Mouse (Mus musculus): ENCODE results near the gene P2rx4. TPM values are rescaled to one million over a fixed set of nuclear protein-coding genes. Genes with fewer than 3 reads are reported as not detected.

Gene P2rx4
- polyA plus RNA-seq, 1 experiment = not detected

DNA sequence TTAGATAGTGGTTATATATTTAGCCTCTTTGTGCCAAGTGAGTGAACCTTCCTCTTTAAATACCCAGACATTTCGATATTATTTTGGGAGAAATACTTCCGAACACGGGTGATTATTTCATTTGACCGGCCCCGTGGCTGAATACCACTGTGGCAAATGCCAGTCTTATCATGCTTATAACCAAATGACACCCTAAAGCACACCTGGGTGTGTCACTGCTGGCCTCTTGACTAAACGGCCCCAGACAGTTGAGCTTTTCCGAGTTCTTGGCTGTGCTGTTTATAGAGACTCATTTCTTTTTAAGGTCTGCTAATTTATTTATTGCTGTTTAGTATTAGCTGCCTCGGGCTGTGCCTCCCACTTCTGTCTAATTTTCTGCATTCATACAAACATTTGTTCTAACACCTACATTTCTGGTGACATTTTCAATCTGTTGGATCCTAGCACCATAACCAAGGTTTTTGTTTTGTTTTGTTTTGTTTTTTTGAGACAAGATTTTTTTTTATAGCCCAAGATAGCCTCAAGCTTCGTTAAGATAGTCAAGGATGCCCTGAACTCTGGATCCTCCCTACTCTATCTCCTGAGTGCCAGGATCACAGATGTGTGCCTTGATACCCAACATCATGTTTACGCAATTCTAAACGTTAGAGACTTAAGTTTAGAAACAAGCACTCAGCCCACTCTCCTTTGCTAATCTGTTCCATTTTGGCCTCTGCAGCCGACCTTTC is 7.1 kb upstream of the P2rx4 start:
- TF ChIP-seq POLR2A (IDR thresholded peaks at IDR 0.05; ENCODE audit: insufficient read depth, low read depth, low read length) (no peak), CTCF (IDR thresholded peaks at IDR 0.05; ENCODE audit: insufficient read depth, low read depth, low read length) (no peak)
- 60% methylated on average over 12 of the region's 12 CpGs for WGBS
- H3K4me1 ChIP-seq (ENCODE audit: control insufficient read depth, insufficient read depth, low read length) = no peaks in the 10 kb centered on the region

GRCm38 (mm10) chr5:122700837-122701212 is 6.5 kb upstream of the P2rx4 start:
- TF ChIP-seq POLR2A (IDR thresholded peaks at IDR 0.05; ENCODE audit: insufficient read depth, low read depth, low read length) (no peak), CTCF (IDR thresholded peaks at IDR 0.05; ENCODE audit: insufficient read depth, low read depth, low read length) (no peak)

More for the DNA sequence above, 7.1 kb upstream of the P2rx4 start:
- no peak overlapping the region for H3K4me3 ChIP-seq (ENCODE audit: insufficient read depth, low read depth, low read length)
- H3K27ac ChIP-seq (ENCODE audit: insufficient read depth, low read depth, low read length) = no peak overlapping the region

GRCm38 (mm10) chr5:122702156-122702555 is 5.2 kb upstream of the P2rx4 start:
- Histone ChIP-seq H3K4me1 (ENCODE audit: control insufficient read depth, insufficient read depth, low read length) (0 out of 2 replicates have a peak, but pooled peaks cover 2% of the 10 kb centered on the region), H3K4me3 (ENCODE audit: insufficient read depth, low read depth, low read length) (no peak overlapping the region), H3K27ac (ENCODE audit: insufficient read depth, low read depth, low read length) (no peak overlapping the region)
- no peak for TF ChIP-seq CTCF (IDR thresholded peaks at IDR 0.05; ENCODE audit: insufficient read depth, low read depth, low read length)
- no peak for TF ChIP-seq POLR2A (IDR thresholded peaks at IDR 0.05; ENCODE audit: insufficient read depth, low read depth, low read length)
- 52% methylated on average over 6 of the region's 6 CpGs for WGBS

More at GRCm38 (mm10) chr5:122700837-122701212, 6.5 kb upstream of the P2rx4 start:
- 62% methylated on average over 5 of the region's 5 CpGs for WGBS
- no peak overlapping the region for H3K4me3 ChIP-seq (ENCODE audit: insufficient read depth, low read depth, low read length)
- H3K27ac ChIP-seq (ENCODE audit: insufficient read depth, low read depth, low read length) = no peak overlapping the region
- no peaks in the 10 kb centered on the region for H3K4me1 ChIP-seq (ENCODE audit: control insufficient read depth, insufficient read depth, low read length)

- Histone ChIP-seq H3K4me1 (ENCODE audit: control insufficient read depth, insufficient read depth, low read length) (0 out of 2 replicates have a peak, but pooled peaks cover 2% of the 10 kb centered on the region), H3K27ac (ENCODE audit: insufficient read depth, low read depth, low read length) (no peak overlapping the region), H3K4me3 (ENCODE audit: insufficient read depth, low read depth, low read length) (no peak overlapping the region)
- TF ChIP-seq POLR2A (IDR thresholded peaks at IDR 0.05; ENCODE audit: insufficient read depth, low read depth, low read length) = no peak
- no peak for TF ChIP-seq CTCF (IDR thresholded peaks at IDR 0.05; ENCODE audit: insufficient read depth, low read depth, low read length)
- WGBS = 91% methylated on average over 2 of the region's 2 CpGs
Measured at GRCm38 (mm10) chr5:122703574-122703973, 3.8 kb upstream of the P2rx4 start.

DNA sequence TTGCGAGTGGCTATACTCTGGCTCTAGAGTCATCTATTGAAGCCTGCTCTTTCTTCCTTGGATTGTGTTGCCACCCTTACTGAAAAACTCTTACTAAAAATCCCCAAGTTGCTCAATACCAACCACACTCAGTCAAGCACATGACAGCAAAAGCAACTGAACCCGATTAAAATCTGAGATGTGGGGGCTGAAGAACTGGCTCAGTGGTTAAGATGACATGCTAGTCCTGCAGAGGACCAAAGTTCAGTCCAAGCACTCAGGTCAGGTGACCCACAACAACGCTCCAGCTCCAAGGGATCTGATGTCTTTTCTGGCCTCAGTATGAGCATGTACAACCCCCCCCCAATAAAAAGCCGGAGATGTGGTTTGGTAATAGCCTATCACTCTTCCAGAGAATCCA is 2.8 kb upstream of the P2rx4 start:
- TF ChIP-seq POLR2A (IDR thresholded peaks at IDR 0.05; ENCODE audit: insufficient read depth, low read depth, low read length) (no peak), CTCF (IDR thresholded peaks at IDR 0.05; ENCODE audit: insufficient read depth, low read depth, low read length) (no peak)
- H3K4me3 ChIP-seq (ENCODE audit: insufficient read depth, low read depth, low read length) = no peak overlapping the region
- H3K4me1 ChIP-seq (ENCODE audit: control insufficient read depth, insufficient read depth, low read length) = 0 out of 2 replicates have a peak, but pooled peaks cover 2% of the 10 kb centered on the region
- 90% methylated on average over 4 of the region's 4 CpGs for WGBS
- H3K27ac ChIP-seq (ENCODE audit: insufficient read depth, low read depth, low read length) = no peak overlapping the region

- WGBS = 88% methylated on average over 3 of the region's 3 CpGs
- TF ChIP-seq CTCF (IDR thresholded peaks at IDR 0.05; ENCODE audit: insufficient read depth, low read depth, low read length) (no peak), POLR2A (IDR thresholded peaks at IDR 0.05; ENCODE audit: insufficient read depth, low read depth, low read length) (no peak)
- Histone ChIP-seq H3K4me3 (ENCODE audit: insufficient read depth, low read depth, low read length) (no peak overlapping the region), H3K4me1 (ENCODE audit: control insufficient read depth, insufficient read depth, low read length) (0 out of 2 replicates have a peak, but pooled peaks cover 2% of the 10 kb centered on the region), H3K27ac (ENCODE audit: insufficient read depth, low read depth, low read length) (no peak overlapping the region)
Measured at GRCm38 (mm10) chr5:122705174-122705573, 2.2 kb upstream of the P2rx4 start.

DNA sequence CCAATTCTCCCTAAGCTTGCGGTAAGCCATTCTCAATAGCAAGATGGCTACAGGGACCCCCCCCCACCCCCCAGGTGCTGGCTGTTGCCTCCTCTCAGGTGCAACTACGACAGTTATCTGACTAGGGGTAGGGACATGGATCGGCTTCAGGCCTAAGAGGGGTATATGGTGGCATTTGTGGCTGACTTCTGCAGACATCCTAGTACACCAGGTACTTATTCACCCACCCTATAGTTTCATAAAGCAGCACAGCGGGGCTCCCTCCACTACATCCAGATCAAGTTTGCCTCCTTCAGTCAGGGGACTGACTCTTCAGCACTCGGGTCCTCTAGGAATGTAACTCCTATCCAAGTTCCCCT is 448 bp upstream of the P2rx4 start:
- TF ChIP-seq CTCF (IDR thresholded peaks at IDR 0.05; ENCODE audit: insufficient read depth, low read depth, low read length) = no peak
- TF ChIP-seq POLR2A (IDR thresholded peaks at IDR 0.05; ENCODE audit: insufficient read depth, low read depth, low read length) = no peak
- H3K4me1 ChIP-seq (ENCODE audit: control insufficient read depth, insufficient read depth, low read length) = 0 out of 2 replicates have a peak, but pooled peaks cover 2% of the 10 kb centered on the region
- WGBS = 34% methylated on average over 5 of the region's 5 CpGs
- peak overlapping the region; percentile 80 for H3K4me3 ChIP-seq (ENCODE audit: insufficient read depth, low read depth, low read length)
- peak overlapping the region; percentile 78 for H3K27ac ChIP-seq (ENCODE audit: insufficient read depth, low read depth, low read length)

DNA sequence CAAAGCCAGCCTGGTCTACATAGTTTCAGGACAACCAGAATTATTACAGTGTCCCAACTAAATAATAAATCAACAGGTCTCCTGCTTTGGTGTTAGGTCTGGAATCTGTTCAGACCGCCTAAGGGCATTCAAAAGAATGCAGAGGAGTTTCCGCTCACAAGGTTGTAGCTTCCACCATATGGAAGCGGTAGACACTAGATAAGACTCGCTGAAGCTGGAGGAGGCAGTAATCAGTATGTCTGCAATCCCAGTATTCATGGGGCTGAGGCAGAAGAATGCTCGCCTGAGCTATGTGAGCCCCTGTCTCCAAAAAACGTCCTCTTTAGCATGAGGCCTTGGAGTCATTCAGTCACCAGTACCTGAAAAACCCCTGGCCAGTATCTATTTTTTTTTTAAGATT is 1.5 kb downstream of the P2rx4 start:
- WGBS = 84% methylated on average over 6 of the region's 6 CpGs
- Histone ChIP-seq H3K4me1 (ENCODE audit: control insufficient read depth, insufficient read depth, low read length) (0 out of 2 replicates have a peak, but pooled peaks cover 2% of the 10 kb centered on the region), H3K4me3 (ENCODE audit: insufficient read depth, low read depth, low read length) (no peak overlapping the region), H3K27ac (ENCODE audit: insufficient read depth, low read depth, low read length) (no peak overlapping the region)
- TF ChIP-seq CTCF (IDR thresholded peaks at IDR 0.05; ENCODE audit: insufficient read depth, low read depth, low read length) = no peak
- no peak for TF ChIP-seq POLR2A (IDR thresholded peaks at IDR 0.05; ENCODE audit: insufficient read depth, low read depth, low read length)

DNA sequence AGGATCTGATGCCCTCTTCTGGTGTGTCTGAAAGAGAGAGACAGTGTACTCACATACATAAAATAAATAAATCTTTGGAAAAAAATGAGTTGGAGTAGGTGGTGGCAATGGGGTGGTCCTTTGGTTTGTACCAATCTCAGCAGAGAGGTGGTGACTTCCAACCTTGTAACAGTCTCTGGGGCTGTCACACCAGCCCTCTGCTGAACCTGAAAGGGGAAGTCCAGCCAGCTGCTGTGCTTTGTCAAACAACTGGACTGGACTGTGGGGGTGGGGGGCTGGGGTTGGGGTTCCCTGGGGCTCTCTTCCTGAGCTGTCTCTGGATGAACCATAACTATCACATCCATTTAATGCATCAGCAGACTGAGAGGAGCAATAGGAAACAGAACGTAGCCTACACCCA is 8.4 kb downstream of the P2rx4 start:
- no peak for TF ChIP-seq CTCF (IDR thresholded peaks at IDR 0.05; ENCODE audit: insufficient read depth, low read depth, low read length)
- TF ChIP-seq POLR2A (IDR thresholded peaks at IDR 0.05; ENCODE audit: insufficient read depth, low read depth, low read length) = no peak
- no peak overlapping the region for H3K4me3 ChIP-seq (ENCODE audit: insufficient read depth, low read depth, low read length)
- H3K4me1 ChIP-seq (ENCODE audit: control insufficient read depth, insufficient read depth, low read length) = no peaks in the 10 kb centered on the region
- WGBS = 50% methylated on average over 1 of the region's 1 CpGs
- H3K27ac ChIP-seq (ENCODE audit: insufficient read depth, low read depth, low read length) = no peak overlapping the region

All from olfactory bulb, adult 2 months (tissue).